Mouse (Mus musculus): ENCODE measurements around the gene Pde8a.

The Pde8a gene

GRCm38 (mm10) chr7:81211760-81212159 is 1.6 kb upstream of the Pde8a start:
- DNase-seq (ENCODE audit: low spot score) = peak; percentile 64

- DNase-seq (ENCODE audit: low spot score) = peak; percentile 75
Measured at GRCm38 (mm10) chr7:81212261-81212681, 1.1 kb upstream of the Pde8a start.

- DNase-seq (ENCODE audit: low spot score) = peak; percentile 94
Measured at GRCm38 (mm10) chr7:81212697-81213346, 574 bp upstream of the Pde8a start.

GRCm38 (mm10) chr7:81214153-81214907 is 934 bp downstream of the Pde8a start:
- DNase-seq (ENCODE audit: low spot score) = no peak

GRCm38 (mm10) chr7:81215950-81216349 is 2.6 kb downstream of the Pde8a start:
- no peak for DNase-seq (ENCODE audit: low spot score)

GRCm38 (mm10) chr7:81219321-81219720 is 5.9 kb downstream of the Pde8a start:
- no peak for DNase-seq (ENCODE audit: low spot score)

GRCm38 (mm10) chr7:81220381-81220780 is 7.0 kb downstream of the Pde8a start:
- DNase-seq (ENCODE audit: low spot score) = no peak

- no peak for DNase-seq (ENCODE audit: low spot score)
Measured at GRCm38 (mm10) chr7:81224260-81224659, 10.9 kb downstream of the Pde8a start.

GRCm38 (mm10) chr7:81230091-81230792 is 16.8 kb downstream of the Pde8a start:
- no peak for DNase-seq (ENCODE audit: low spot score)

GRCm38 (mm10) chr7:81232674-81233073 is 19.3 kb downstream of the Pde8a start:
- no peak for DNase-seq (ENCODE audit: low spot score)

GRCm38 (mm10) chr7:81235117-81235516 is 21.7 kb downstream of the Pde8a start:
- DNase-seq (ENCODE audit: low spot score) = no peak

GRCm38 (mm10) chr7:81235600-81236223 is 22.3 kb downstream of the Pde8a start:
- DNase-seq (ENCODE audit: low spot score) = no peak

- DNase-seq (ENCODE audit: low spot score) = no peak
Measured at GRCm38 (mm10) chr7:81243361-81243760, 30.0 kb downstream of the Pde8a start.

GRCm38 (mm10) chr7:81249854-81250279 is 36.5 kb downstream of the Pde8a start:
- no peak for DNase-seq (ENCODE audit: low spot score)

GRCm38 (mm10) chr7:81250601-81251000 is 37.2 kb downstream of the Pde8a start:
- no peak for DNase-seq (ENCODE audit: low spot score)

- DNase-seq (ENCODE audit: low spot score) = no peak
Measured at GRCm38 (mm10) chr7:81251521-81251920, 38.1 kb downstream of the Pde8a start.

GRCm38 (mm10) chr7:81253317-81253716 is 39.9 kb downstream of the Pde8a start:
- no peak for DNase-seq (ENCODE audit: low spot score)

GRCm38 (mm10) chr7:81254579-81254978 is 41.2 kb downstream of the Pde8a start:
- DNase-seq (ENCODE audit: low spot score) = no peak

GRCm38 (mm10) chr7:81255456-81255855 is 42.1 kb downstream of the Pde8a start:
- no peak for DNase-seq (ENCODE audit: low spot score)

GRCm38 (mm10) chr7:81256773-81257172 is 43.4 kb downstream of the Pde8a start:
- DNase-seq (ENCODE audit: low spot score) = no peak

GRCm38 (mm10) chr7:81261548-81261947 is 48.2 kb downstream of the Pde8a start:
- no peak for DNase-seq (ENCODE audit: low spot score)

- DNase-seq (ENCODE audit: low spot score) = no peak
Measured at GRCm38 (mm10) chr7:81272908-81273307, 59.5 kb downstream of the Pde8a start.

Measured in testis, postnatal 14 days (tissue).